Mouse (Mus musculus) MEL-GATA-1-ER (cell line): ENCODE measurements around the gene Ptprd.

Experiments
- DNase-seq: peaks from one replicate; pipeline ENCODE4 v3.0.0-alpha.2; 2012; ENCODE audit warnings: low read depth; ENCODE audit errors: extremely low read depth

Gene Ptprd

DNA sequence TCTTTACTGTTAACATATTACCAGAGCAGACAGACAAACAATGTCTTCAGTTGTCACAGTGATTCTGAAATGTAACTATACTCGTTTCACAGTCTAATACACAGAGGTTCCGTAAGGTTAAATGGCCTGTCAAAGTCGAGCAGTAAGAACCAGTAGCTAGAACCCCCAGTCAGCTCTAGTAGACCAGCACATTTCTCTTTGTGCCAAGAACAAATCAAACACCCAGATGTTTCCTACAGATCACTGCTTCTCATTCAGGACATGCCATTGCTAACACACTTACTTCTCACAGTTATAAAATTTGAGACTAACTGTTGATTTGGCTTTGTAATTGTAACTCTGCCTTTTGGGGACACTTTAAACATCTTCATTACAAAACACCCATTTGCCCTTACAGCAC, 1802.6 kb downstream of the Ptprd start:
- DNase-seq = no peak

DNA sequence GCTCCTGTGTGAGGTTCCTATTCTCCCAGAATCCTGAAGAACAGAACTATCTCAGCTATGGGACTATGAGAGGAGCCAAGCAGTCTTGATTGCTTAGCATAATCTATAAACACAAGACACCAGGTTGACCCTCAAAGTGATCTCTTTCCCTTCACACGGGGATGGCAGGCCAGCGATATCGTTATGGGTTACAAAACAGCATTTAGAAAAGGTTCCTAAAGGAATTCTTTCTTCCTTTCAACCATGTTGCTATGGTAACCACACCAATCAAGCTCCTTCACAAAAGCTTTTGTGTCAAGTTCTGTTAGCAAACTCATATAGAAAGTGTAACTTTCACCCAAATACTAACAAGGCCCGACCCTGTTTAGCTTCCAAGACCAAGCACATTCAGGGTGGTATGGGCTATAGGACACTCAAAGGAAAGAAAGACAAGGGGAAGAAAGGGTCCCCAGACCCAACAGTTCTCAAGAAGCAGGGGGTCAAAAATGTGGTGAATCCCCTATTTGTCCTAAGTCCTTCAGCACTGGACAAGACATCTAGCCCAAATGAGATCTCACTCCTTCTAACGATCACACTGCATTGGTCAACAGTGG, 1805.8 kb downstream of the Ptprd start:
- no peak for DNase-seq

DNA sequence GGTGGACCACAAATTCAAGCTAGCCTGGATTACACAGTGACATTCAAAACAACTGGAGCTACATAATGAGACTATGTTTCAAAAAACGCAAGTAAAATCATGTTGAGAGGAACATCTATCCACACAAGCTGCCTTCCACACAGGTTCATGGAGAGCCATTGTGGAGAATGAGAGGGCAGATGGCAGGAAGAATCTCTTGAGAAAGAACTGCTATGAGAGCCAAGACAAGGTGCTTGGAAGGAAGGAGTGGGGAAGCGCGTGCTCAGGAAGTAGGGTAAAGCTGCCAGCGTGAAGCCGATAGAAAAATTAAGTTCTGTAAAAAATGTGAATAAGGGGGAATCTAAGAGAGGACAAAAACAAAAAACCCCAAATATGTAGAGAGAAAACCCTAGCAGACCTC, 1808.5 kb downstream of the Ptprd start:
- DNase-seq = no peak

DNA sequence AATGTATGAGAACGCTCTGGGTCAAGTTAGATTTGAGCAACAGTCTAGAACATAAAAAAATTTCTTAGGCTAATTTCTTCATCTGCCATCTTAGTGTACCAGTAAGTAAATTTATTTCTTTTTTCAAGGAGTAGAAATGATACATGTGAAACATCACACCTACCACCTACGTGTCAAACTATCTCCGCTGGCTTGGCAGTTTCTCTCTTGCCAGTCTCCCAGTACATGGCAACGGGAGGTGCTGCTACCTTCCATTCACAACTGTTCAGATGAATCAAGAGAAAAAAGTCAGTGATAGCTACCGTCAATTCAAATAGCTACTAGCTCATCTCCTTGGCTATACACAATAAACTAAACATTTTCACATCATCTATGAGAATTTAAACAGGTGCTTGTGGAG, 1823.9 kb downstream of the Ptprd start:
- no peak for DNase-seq

DNA sequence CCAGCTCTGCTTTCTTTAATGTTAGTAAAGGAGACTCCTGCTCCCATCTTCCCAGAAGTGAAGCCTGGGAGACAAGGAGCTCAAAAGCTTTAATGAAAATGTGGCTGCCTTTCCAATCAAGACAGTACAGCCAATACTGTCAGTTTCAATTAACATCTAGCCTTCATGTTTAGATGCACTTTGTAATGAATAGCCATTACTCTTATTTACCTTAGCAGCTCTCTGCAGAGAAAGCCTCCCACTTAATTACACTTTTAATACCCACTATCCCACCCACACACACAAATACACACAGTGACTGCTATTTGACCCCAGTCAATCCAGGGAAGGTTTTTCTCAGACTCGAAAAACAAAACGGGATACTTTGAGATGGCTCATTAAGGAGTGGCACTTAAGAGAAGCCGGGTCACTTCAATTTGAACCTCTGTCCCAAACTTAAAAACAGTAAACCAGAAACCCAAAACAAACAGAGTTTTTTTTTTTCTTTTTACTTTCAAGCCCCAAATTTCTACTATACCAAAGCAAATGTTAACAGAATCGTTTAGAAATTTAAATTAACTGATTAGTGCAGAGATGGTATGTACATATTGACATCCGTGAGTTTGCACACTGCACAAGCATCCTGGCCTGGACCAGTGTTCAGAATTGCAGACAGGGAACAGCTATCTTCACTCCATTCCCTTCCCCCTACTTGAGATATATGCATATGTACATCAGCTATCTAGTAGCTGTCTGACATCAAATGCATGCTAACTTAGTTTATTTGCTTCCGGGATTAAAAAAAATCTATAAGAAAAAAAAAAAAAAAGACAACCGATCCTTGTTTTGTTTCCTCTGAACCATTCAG, 1824.6 kb downstream of the Ptprd start:
- no peak for DNase-seq

DNA sequence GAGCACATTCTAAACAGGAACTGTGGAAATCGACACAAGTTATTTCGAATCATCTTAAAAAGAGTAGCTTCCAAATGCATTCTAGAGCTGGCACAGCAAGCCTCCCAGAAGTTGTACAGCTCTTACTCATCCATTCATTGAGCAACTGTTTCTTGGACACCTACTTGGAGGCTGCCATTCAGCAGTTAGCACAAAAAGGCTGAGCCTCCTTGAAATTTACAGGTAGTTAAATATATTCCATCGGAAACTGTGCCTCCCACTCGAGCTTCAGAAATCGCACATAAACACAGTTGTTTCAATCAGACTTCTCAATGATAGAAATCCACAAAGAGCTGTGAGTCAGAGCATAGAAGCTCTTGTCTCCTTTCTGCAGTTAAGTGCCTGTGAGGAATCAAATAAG, 1825.9 kb downstream of the Ptprd start:
- no peak for DNase-seq

DNA sequence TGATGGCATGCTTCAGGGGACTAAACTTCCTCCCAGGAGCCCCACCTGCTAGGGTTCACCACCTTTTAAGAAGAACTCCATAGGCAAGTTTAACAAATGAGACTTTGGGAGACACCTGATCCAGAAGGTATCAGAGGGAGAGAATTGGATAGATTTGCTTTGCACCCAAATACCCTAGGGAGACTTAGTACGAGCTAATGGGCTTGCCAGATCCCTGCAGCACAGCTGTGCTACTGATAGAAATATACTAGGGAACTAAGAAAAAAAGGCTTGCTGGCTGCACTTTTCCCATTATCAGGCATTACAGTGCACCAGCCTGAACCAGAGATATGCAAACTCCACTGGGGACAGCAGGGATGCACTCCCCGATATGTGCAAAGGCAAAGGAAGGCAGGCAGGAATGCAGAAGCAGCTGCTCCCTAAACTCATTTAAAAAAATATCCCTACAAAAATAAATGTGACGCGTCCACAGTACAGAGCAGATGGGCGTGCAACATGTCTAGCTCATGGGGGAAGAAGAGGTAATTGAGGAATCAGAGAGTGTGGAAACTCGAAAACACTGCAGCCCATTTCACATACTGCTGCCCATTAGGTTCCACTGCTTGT, 1831.3 kb downstream of the Ptprd start:
- no peak for DNase-seq

DNA sequence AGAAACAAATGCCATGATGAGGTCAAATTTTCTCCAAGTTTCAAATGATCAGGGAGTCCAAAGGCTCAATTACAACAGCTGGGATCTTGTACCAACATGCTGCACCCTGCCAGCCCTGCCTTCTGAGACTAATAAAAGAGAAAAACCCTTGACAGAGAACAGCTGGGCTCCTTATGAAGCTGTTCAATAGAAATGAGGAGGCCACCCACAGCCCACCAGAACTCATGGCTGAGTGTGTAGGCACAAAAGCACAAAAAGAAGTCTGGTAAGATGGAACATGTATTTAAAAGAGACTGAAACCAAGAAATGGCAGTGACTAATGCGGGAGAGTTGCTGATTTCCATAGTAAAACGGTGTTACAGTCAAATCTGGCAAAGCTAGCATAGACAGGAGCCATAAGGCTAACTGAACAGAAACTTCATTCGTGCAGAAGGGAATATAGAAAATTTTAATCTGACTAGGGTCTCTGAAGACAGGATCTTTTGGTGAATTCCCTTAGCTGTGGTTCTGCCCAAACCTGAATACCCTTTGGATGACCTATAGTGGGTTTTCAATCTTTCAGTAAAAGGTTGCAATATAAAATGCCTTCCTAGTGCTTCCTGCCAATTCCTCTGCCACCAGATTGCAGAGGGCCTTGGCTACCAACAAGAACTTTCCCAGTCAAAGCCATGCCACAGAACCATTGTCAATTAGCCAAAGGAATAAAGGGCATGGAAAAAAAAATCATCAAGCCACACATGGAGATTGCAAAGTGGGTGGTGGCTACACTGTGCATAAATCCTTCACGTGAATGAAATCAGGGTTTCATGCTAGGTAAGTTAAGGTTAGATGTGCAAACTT, 1841.5 kb downstream of the Ptprd start:
- no peak for DNase-seq

DNA sequence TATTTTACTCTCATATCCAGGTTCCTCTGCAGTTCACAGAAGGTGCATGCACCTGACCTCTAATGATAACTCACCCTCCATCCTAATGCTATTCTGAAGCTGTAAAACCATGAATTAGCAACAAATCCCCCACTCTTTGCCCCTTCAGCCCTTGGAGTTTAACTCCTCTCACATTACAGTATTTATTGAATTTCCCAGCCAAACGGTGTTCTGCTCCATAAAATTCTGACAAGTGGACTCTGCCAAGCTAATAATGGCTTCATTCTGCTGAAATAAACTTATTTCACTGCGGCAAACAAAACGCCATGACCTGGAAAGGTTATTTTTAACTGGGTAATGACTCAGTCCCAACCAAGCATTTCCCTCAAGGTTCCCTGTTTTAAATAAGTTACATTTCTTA, 1842.7 kb downstream of the Ptprd start:
- DNase-seq = no peak

DNA sequence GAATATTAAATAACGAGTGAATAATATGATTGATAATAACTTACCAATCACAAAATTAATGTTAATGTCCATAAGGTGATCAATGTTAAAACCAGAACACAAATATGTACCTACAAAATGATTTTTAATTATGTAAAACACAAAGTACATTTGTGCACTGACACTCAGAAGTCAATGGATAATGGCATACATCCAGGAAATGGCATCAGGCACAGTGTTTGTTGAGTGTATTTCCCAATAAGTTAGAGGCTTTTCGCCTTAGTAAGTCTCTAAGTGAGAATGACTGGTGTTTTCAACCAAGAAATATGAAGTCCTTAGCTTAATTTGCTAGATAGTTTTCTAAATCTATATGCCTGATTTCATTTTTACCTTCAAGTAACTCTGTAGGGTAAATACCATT, 1843.5 kb downstream of the Ptprd start:
- DNase-seq = no peak

DNA sequence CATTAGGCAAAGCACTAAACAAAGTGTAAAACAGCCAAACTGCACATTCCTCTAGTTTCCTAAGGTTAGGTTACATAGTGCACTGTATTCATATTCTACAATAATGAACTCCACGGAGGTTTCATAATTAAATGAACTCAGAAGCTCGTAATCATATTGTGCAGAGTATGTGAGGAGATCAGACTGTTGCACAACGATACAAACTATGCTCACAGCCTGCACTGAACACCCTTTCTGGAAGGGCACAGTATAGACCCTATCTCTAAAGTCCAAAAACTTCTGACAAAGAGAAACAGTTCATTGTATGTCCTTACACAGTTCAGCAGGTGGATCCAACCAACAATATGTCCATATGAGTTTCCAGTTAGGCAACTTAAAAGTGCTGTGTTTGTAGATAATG, 1844.5 kb downstream of the Ptprd start:
- DNase-seq = no peak

DNA sequence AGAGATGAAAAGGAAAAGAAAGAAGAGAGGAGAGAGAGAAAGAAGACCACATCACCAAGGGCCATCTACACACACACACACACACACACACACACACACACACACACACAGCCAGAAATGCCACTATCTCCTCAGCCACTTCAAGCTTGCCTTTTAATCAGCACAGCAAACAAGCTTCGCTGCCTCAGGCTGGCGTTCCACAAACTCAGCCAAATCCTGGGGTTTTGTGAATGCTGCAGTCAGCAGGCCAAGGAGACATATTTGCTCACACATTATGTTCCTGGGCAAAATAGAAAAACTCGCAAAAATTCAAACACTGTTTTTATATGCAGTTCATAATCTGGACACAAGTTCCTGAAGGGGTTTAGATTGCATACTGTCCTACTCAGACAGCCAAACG, 1845.9 kb downstream of the Ptprd start:
- DNase-seq = no peak

DNA sequence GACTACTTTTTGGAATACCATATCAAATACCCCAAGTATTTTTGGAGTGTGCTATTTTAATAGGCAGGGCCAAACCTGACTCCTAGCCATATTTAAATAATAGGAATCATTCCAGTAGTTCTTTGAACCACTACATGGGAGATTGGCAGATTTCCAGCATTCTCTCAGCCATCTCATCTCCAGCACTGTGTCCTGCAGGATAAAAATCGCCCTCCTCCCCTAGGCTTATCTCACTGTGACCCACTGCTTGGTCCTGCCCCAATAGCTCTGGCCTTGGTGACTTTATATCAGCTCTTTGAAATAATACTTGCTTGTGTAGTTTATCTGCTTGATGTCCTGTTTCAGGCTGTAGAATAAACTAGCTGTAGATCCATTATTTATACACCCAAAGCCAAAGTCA, 1850.2 kb downstream of the Ptprd start:
- no peak for DNase-seq

DNA sequence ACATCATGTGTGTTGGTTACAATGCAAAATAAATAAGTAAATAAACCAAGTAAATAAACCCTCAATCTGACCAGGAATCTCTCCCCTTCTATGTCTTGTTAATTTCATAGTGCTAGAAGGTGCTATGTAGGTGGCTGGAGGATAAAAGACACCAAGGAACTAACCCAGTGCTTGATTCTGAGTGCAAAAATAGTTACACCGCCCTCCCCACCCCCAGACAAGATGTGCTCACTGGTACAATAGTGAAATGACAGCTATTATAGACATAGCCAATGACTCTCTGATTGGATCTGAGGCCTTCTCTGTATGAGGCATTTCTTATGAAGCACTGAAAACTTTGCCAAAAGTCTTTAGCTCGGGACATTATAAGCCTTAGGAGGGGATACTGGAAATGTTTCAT, 1857.6 kb downstream of the Ptprd start:
- no peak for DNase-seq

DNA sequence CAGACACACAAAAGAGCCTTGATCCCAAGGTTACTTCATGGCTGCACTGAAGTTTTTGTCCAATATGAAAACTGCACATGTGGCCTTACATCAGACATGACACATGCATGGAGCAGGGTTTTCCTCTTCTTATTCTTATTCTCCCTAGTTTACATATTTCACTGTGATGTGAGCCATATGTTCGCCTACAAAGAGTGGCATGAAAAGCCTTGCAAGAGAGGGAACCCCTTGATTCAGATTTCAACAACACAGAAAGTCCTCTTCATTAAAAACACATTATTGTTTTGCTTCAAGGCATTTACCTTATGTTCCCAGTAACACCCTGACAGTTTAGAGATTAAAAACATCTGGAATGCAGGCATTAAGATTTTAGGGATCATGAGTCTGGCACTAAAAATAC, 1859.3 kb downstream of the Ptprd start:
- DNase-seq = no peak

DNA sequence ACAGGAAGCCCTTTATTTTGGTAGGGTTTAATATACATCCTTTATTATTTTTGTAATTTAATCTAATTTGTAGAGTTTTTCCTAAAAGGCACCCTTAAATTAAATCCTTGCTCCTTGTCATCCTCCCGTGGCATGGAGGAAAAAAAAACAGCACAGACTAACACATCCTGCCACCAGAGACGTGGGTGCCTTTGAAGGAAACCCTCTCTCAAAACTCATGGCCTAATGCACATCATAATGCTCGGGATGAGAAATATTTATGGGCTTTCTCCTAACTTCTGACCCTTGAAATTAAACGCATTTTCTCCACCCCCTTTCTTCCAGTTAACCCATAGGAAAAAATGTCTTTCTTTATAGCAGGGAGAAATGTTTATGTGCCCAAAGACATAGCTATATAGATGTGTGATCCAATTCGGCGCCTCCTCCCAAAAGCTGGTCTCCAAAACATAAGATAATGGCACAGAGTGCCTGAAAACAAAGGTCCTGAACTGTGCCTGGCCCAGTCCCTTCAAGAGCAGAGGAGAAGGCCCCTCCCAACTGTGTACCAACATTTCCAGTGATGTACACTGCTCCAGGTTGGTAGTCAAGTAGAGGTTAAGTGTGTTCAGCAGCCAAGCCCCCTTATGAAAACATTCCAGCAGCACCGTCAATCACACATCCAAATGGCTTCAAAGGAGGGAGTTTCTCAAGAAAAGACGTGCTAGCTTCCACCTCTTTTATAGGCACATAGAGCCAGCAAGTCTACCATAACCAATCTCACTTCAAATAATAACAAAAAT, 1860.4 kb downstream of the Ptprd start:
- DNase-seq = no peak

DNA sequence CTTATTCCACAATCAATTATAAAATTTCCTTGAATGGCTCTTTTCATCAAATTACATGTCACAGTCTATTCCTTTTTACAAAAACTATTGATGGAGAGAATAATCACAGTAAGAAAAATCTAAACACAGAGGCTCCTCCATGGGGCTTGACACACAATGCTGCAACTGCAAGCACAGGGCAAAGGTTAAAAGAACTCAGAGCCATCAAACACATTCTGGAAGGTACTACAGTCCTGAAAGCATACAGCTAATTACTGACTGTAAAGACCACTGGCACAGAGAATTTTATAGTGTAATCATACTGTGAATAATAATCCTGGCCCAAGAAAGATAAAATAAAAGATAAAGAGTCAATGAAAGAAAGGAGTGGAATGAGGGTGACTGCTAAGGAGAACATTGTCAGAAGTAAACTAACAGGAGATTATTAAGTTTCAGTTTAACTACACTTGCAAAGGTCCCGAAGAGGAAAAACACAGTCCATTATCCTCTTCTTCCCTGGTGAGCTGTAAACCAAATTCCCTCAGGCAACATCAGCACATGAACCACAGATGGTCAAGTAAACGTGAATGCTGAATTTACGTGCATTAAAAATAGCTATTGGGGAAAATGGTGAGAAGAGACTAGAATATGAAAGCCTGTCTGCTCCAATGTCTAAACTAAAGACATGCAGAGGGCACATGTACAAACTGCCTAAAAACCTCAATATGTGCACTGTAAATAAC, 1861.4 kb downstream of the Ptprd start:
- DNase-seq = no peak

DNA sequence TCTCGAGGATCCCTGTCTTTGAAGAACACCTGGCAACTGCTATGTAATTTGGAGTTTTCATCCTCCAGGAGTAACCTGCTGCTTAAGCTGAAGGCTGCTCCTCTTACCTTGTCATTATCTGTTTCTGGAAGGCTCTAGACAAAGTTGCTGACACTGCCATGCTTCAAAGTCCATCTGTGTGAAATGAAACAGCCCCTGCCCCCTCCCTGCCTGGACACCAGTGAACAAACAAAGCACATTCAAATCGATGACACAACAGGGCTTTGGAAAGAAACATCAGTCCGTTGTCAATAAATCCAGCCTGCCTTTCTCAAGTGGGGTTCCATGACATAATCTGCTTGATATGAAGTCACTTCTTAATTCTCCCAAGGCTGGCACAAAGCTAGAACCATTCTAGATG, 1867.7 kb downstream of the Ptprd start:
- no peak for DNase-seq

DNA sequence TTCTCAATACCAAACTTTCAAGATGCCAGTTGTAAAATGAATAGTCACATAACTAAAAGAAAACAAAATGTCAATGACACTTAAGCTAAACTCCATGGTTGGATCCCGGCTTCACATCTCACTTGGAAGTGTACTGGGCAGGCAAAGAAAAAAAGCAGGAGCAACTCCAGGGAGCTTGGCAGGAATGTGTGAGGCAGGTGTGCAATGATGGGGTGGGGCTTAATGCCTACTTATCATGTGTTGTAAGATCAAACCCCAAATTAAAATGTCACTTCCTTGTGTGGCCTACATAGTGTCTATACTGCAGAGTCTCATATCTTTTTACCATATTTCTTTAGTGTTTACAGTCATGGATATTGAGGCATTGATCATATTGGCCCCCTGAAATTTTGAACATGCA, 1873.8 kb downstream of the Ptprd start:
- DNase-seq = no peak

DNA sequence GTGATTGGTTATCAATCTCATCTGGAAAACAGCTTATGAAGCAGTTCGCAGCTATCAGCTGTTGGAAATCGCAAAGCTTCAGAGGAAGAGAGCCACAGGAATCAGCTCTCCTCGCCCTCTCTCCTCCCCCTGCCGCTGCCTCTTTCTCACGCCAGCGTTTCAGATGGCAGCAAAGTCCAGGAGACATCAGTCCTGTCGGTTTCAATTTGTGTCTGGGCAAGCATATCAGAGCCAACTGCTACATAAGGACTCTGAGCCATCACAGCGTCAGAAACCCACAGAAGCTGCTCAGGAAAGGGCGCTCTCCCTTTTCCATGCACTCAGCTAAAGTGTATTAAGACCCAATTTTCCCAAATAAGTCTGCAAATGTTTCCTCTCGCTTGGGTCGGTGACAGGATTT, 1884.4 kb downstream of the Ptprd start:
- DNase-seq = no peak

DNA sequence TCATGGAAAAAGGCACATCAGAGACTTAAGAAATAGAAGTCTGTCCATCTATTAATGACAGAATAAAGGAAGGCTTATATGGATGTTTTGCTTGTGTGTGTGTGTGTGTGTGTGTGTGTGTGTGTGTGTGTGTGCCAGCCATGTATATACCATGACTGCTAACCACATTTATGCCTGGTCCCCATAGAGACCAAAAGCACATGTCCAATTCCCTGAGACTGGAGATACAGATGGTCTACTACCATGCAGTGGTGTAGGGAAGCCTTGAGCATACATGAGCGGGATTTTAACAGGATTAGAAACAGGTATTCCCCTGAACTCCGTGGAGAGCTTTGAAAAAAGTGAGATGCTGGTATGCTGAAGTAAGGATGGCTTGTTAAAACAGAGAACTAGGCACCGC, 1886.1 kb downstream of the Ptprd start:
- no peak for DNase-seq
